Mouse (Mus musculus) monocyte, adult 5-6 weeks (primary cell): Measurements from ENCODE around the gene Bcor. TPM values are rescaled to one million over a fixed set of nuclear protein-coding genes. Genes with fewer than 3 reads are reported as not detected.

Experiments
- ATAC-seq: fragments of 153-309, 156-312 bp; replicated peaks from 2 replicates; pipeline ENCODE4 v1.8.0; 2017; ENCODE audit warnings: mild to moderate bottlenecking; ENCODE audit not compliant: low TSS enrichment, insufficient number of reproducible peaks, severe bottlenecking, poor library complexity, low FRiP score
- total RNA-seq: library from RNA; stranded (forward); fragments of 200-1000, 200-491, 200-594 nt; gene quantifications from 3 replicates; pipeline ENCODE4 v1.2.3, GENCODE M21; 2017

The Bcor gene
- total RNA-seq, 1 experiment from 2014 or later = 26.0 TPM

DNA sequence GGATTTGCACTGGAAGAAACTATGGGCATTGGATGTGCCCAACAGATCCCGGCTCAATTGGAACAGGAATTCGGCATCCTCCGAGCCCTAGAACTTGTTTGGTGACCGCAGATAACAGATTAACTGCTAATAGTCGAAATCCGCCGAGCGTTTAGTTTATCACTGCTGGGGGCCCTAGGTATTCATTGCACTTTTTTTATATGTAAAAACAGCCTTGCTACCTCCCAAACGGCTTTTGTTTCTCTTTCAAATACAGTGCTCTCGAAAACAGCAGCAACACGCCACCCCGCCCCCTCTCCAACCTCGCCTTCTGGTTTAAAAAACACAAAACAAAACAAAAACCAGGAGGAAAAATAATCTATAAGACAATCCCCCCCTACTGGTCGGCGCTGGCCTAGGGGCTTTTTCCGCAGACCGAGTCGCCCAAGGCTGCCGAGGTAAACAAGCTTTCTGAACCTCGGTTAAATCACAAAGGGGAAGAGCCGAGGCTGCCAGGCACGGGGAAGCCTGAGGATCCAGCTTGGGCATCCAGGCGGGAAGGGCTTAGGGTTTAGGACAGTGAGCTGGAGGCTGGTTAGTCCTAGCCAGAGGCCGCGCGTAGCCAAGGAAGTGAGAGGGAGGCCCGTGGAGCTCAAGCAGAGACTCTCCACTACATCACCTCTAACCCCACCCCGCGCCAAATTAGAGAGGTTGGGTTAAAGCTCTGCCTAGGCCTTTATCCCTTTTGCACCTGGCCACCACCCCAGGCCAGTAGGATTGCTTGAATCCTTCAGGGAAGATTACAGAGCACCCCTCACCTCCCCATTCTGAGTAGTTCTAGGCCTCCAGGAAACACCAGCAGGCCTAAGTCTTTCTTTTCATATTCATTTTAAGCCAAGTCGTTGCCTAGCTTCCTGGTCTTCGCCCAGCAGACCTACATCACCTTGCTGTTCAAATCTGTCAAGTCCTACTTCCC lies 6.7 kb downstream of the Bcor start:
- no peak for ATAC-seq

- ATAC-seq = no peak
Measured at GRCm38 (mm10) chrX:12151996-12152904, 7.9 kb downstream of the Bcor start.

GRCm38 (mm10) chrX:12151269-12151995 lies 8.7 kb downstream of the Bcor start:
- no peak for ATAC-seq

DNA sequence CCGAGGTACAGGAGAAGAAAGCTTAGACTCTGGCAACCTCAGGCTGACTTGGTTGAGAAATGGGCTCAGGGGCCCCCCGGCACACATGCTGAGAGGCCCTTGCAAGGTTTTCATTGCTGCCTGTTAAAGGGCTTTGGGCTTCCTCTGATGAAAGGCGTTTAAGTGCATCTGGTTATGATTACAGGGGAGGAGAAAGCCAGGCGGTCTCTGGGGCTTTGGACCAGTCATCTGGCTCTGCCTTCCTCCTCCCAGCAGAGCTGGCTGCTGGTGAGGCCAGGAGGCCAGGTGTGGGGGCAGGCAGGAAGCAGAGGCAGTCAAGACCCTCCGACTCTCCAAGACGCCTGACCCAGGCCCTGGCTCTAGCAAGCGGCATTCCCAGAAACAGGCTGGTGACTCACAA lies 9.7 kb downstream of the Bcor start:
- no peak for ATAC-seq

DNA sequence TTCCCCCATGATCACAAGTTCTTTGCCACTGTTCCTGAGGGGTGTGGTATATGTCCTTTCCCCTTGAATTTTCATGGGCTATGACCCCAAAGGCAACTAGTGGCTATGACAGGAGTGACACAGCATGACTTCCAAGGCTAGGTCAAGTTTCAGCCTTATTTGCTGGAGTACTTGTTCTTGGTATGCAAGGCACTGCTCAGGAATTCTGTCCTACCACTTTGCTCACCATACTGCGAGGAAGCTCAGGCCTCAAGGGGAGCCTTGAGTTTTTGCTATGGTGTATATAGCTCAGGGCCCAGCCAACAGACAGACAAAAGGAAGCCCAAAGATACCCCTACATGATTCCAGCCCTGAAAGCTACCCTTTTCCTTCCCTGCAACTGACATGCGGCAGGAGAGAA lies 13.9 kb downstream of the Bcor start:
- no peak for ATAC-seq

DNA sequence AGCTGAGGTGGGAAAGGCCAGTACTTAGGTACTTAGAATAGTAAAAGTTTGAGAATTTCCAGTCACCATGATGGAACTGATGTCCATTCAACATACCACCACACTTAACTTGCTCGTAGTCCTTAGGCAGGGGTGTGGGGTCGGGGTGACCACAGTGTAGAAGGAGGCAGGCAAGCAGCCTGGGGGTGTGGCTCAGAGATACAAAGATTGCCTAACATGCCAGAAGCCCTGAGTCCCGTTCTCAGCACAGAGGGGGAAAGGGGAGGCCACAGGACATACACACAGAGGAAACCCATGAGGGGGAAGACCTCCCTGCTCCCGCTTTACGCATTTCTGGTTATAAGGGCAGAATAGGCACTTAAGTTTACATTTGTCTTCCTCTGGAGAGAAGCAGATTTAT lies 17.3 kb downstream of the Bcor start:
- ATAC-seq = no peak

DNA sequence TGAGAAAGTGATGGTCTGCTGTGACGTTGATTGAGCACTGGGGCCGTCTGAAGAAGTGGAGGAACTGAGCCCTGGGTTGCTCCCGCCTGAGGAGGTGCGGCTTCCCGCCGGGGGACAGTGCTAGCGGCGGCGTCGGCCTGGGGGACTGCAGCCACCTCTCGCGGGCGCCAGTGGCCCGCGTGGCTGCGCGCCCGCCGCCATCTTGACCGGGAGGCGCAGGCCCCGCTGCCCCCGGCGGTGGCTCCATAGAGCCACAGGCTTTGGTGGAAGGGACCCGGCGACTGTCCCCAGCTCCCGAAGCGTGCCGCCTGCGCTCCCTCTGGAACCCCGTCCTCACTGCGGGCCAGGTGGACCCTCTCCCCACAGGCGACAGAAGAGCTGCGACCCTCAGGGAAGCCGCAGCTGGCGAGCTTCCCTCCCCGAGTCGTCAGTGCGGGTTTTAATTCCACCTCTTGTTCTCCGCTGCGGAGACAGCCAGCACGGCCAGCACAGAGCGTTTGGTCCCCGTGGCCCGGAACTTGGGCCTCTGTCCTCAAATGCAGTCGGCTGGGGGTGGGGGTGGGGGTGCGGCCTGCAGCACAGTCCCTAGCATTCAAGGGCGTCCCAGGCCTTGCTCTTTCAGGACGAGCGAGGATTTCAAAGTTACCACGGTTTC lies 19.9 kb downstream of the Bcor start:
- ATAC-seq = no peak

DNA sequence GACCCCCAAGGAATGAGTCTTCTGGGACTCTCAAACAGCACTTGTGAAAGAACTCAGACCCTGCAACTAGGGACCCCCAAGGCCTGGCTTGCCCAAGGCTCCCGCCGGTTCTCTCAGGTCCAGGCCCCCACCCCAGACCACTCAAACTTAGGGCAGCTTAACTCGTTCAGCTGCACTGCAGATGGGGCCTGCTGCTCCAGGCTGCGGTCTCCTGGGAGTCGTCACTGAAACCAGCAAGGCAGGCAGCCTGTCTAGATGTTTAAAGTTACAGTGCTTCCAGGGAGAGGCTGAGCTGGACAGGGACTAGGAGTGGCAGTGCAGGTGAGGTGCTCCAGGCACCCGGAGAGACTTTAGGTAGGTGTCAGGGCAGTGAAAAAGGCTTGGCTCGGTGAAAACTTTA lies 21.9 kb downstream of the Bcor start:
- no peak for ATAC-seq

GRCm38 (mm10) chrX:12137121-12137521 lies 23.0 kb downstream of the Bcor start:
- ATAC-seq = 0 out of 2 replicates have a peak, but pooled peaks have one; percentile 11

- ATAC-seq = peak; percentile 27; the same call in 1 of the 2 replicates
Measured at GRCm38 (mm10) chrX:12136261-12137101, 23.7 kb downstream of the Bcor start.

DNA sequence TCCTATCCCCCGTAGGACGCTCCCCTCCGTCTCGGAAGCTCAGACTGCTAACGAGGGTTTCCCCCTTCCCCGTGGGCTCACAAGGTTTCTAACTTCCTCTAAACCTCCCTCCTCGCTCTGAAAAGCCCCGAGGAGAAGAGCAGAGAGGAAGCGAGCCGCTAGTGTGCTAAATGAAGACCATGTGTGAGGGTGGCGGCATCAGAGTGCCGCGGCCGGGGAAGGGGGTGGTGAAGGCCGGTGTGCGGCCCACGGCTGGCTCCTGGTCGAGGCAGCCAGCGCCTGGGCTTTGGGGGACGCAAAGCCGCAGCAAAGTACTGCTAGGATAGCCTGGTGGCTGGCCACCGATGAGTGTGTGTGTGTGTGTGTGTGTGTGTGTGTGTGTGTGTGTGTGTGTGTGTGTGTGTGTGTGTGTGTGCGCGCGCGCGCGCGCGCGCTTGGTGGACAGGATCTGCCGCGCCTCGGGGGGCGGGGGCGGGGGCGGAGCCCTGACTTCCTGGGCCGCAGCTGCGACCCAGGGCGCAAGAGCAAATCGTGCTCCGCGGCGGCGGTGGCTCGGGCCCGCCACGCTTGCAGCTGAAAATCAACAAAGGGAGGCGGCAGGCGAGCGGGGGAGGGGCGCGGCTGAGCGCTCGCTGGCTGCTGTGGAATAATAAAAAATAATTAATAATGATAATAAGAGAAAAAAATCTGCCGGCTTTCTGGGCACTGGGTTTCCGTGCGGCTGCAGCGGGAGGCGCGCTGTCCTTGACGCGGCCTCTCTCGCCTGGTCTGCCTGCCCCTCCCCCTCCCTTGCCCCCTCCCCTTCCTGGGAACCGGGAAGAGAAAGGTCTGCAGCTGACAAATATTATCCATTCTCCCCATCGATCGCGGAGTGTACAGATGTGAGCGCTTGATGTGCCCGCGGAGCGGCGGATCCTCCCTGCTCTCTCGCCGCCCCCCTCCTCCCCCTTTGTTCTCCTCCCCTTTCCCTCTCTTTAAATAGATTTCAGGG lies 24.7 kb downstream of the Bcor start:
- peak; percentile 57 for ATAC-seq

DNA sequence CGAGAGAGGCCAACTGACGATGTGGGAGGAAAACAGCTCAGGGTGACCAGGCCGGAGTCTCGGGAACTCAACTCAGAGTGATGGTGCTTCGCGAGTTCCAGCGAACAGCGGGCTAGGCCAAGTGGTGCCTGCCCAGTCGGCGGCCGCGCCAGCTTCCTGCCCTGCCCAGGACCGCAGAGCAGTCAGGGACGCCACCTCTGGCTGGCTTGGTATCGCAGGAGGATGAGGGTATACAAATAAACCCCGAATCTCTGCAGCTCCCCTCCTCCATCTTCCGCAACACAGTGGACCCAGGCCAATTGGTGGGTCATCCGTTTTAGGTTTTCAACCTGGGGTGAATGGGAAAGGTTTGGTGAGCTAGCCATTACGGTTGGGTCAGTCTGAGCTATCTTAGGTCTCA lies 25.6 kb downstream of the Bcor start:
- peak; percentile 33 for ATAC-seq

DNA sequence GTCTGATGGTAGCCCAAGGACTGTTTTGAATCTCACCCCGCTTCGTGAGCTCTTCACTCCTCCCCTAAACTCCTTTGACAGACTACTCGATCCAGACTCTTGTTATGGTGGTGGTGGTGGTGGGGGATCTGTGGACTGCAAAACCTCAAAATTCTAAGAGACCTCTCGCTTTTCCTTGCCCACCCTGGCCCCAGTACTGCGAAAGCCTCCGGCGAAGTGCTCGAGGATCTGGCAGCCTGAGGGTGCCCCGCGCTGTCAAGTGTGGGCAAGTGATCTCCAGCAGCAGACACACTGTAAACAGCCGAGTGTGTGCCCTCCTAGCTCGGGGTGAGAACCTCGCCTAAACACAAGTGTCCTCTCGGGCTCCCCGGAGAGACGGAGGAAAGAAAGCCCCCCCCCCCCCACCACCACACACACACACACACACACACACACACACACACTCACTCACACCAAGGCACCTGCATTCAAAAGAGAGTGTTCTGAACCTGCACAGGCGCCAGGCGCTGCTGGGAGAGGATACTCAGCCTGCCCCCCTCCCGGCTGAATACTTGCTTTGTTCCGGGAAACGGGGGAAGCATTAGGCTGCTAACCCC lies 26.2 kb downstream of the Bcor start:
- no peak for ATAC-seq

DNA sequence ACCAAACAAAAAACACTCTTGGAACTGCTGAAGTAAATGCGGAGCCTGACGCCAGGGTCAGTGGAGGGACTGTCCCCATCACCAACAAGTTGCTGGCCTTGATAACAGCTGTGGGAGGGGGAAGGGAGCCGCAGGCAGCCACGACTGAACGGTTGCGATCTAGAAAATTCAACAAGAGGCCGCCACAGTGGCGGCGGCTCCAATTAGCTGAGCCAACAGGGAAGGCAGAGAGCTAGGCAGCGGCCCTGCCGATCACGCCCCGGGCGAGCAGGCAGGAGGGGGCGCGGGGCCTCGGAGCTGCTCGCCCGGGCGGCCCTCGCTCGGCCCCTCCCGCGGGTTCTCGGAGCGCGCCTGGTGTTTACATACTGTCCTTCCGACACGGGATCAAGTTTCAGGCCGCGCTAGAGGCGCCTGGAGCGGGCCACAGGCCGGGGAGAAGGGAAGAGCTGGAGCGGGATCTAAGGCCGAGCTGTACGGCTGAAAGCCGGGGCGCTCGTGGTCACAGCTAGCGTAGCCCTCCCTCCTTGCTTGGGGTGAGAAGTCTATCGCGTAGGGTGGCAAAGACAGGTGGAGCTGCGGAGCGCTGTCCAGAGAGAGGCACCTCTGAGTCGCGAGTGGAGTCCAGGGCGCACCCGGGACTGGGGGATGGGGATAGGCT lies 26.8 kb downstream of the Bcor start:
- ATAC-seq = no peak

DNA sequence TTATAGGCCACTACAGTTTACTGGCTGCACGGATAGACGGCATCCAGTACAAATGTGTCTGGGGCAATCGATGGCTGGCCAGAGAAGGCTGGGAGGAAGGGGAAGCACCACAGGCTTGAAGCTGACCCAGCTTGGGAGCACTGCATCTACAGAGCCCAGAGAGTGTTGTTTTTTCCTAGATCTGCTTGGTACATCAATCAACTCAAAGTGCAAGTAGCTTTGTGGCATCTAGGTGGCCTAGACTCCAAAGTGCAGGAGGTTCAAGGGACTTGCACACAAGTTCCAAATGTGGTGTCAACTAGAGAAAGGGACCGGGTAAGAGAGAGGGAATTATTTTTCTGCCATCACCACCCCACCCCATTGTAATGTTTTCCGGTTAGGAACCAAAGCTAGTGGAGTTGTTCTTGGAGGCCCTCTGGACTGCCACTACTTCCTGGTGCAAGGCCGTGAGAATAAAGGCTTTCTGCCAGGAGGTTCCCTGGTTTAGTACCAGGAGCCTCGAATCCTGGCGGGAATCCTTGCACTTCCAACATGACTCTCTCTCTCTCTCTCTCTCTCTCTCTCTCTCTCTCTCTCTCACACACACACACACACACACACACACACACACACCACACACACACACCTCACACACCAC lies 27.5 kb downstream of the Bcor start:
- ATAC-seq = no peak
